Mouse (Mus musculus): ENCODE results near the gene Cilp2. TPM values are rescaled to one million over a fixed set of nuclear protein-coding genes. Genes with fewer than 3 reads are reported as not detected.

Gene Cilp2
- polyA plus RNA-seq, 1 experiment, result 1.4 TPM

Other genes with a start within 250 kb of the Cilp2 start
- 2.7 and 2.9 TPM in 2 replicates for gene Zfp964, start 233.2 kb downstream of the Cilp2 start, polyA plus RNA-seq (2012; rRNA removed)
- gene Zfp869, start 177.0 kb downstream of the Cilp2 start, polyA plus RNA-seq (2012; rRNA removed), result 20.2 and 20.4 TPM in 2 replicates
- 6.9 and 7.4 TPM in 2 replicates for gene Zfp963, start 137.7 kb downstream of the Cilp2 start, polyA plus RNA-seq (2012; rRNA removed)
- gene Gm20422, start 112.8 kb downstream of the Cilp2 start, polyA plus RNA-seq (2012; rRNA removed), result 0.92 TPM in 1 of 2 replicates, not detected in the other
- gene Atp13a1, start 96.5 kb downstream of the Cilp2 start, polyA plus RNA-seq (2012; rRNA removed), result 50.6 and 51.6 TPM in 2 replicates
- gene Zfp866, start 96.5 kb downstream of the Cilp2 start, polyA plus RNA-seq (2012; rRNA removed), result 22.4 and 23.2 TPM in 2 replicates
- gene Gmip, start 79.0 kb downstream of the Cilp2 start, polyA plus RNA-seq (2012; rRNA removed), result 14.3 and 16.9 TPM in 2 replicates
- 0.76 and 0.86 TPM in 2 replicates for gene Lpar2, start 65.3 kb downstream of the Cilp2 start, polyA plus RNA-seq (2012; rRNA removed)
- gene Pbx4, start 55.2 kb downstream of the Cilp2 start, polyA plus RNA-seq (2012; rRNA removed), result 40.0 and 45.6 TPM in 2 replicates
- gene Tssk6, start 14.5 kb upstream of the Cilp2 start, polyA plus RNA-seq (2012; rRNA removed), result 0.22 and 0.46 TPM in 2 replicates
- gene Ndufa13, start 14.9 kb upstream of the Cilp2 start, polyA plus RNA-seq (2012; rRNA removed), result 189 and 193 TPM in 2 replicates
- gene Yjefn3, start 15.0 kb upstream of the Cilp2 start, polyA plus RNA-seq (2012; rRNA removed), result 41.1 and 45.9 TPM in 2 replicates
- 28.6 and 31.0 TPM in 2 replicates for gene Gatad2a, start 108.7 kb upstream of the Cilp2 start, polyA plus RNA-seq (2012; rRNA removed)
- 93.1 and 102 TPM in 2 replicates for gene Mau2, start 155.0 kb upstream of the Cilp2 start, polyA plus RNA-seq (2012; rRNA removed)
- gene Sugp1, start 155.1 kb upstream of the Cilp2 start, polyA plus RNA-seq (2012; rRNA removed), result 36.5 and 40.8 TPM in 2 replicates
- gene Tm6sf2, start 185.2 kb upstream of the Cilp2 start, polyA plus RNA-seq (2012; rRNA removed), result 4.9 and 5.9 TPM in 2 replicates
- 34.8 and 43.9 TPM in 2 replicates for gene Hapln4, start 195.8 kb upstream of the Cilp2 start, polyA plus RNA-seq (2012; rRNA removed)
- 98.8 and 102 TPM in 2 replicates for gene Ncan, start 233.2 kb upstream of the Cilp2 start, polyA plus RNA-seq (2012; rRNA removed)
- gene Nr2c2ap, start 243.6 kb upstream of the Cilp2 start, polyA plus RNA-seq (2012; rRNA removed), result 23.7 and 23.8 TPM in 2 replicates